Mouse (Mus musculus): Measurements from ENCODE around the gene Zfp940. TPM values are rescaled to one million over a fixed set of nuclear protein-coding genes. Genes with fewer than 3 reads are reported as not detected.

The Zfp940 gene
- total RNA-seq, 2 experiments from 2014 or later, result 1.3 to 1.4 TPM

GRCm38 (mm10) chr7:29807046-29807445, 46.4 kb downstream of the Zfp940 start:
- DNase-seq, result no peak

- DNase-seq, result no peak
Observed at GRCm38 (mm10) chr7:29792906-29793305, 60.6 kb downstream of the Zfp940 start.

GRCm38 (mm10) chr7:29785888-29786287, 67.6 kb downstream of the Zfp940 start:
- DNase-seq, result no peak

GRCm38 (mm10) chr7:29785023-29785422, 68.4 kb downstream of the Zfp940 start:
- no peak for DNase-seq

- DNase-seq, result peak; percentile 86 to 89
Observed at GRCm38 (mm10) chr7:29783871-29784551, 69.5 kb downstream of the Zfp940 start, which contains the start of gene Zfp30. Gene Zfp30 (plus strand): TSS chr7:29783998.

Other genes starting within 250 kb of the Zfp940 start
- gene Catsperg2, start 126.6 kb downstream of the Zfp940 start, total RNA-seq (2021), result not detected
- 10 to 100 TPM; 13.4 to 14.9 TPM for gene Zfp84, start 85.1 kb downstream of the Zfp940 start, total RNA-seq (2021)
- gene Zfp30, start 69.7 kb downstream of the Zfp940 start, total RNA-seq (2021), result 1 to 10 TPM; 2.8 to 2.9 TPM
- gene Zfp790, start 37.6 kb downstream of the Zfp940 start, total RNA-seq (2021), result 10 to 100 TPM; 15.6 to 16.0 TPM
- 1 to 10 TPM; 5.0 to 6.3 TPM for gene Zfp420, start 6.3 kb upstream of the Zfp940 start, total RNA-seq (2021)
- 10 to 100 TPM in 1 of 2 experiments, 1 to 10 TPM in 1; 8.5 to 11.2 TPM for gene Zfp27, start 52.9 kb upstream of the Zfp940 start, total RNA-seq (2021)
- 1 to 10 TPM; 6.5 TPM for gene Zfp383, start 54.6 kb upstream of the Zfp940 start, total RNA-seq (2021)
- gene Zfp74, start 100.4 kb upstream of the Zfp940 start, total RNA-seq (2021), result 1 to 10 TPM; 8.2 to 9.2 TPM
- 10 to 100 TPM; 12.4 to 13.8 TPM for gene Zfp568, start 130.3 kb upstream of the Zfp940 start, total RNA-seq (2021)
- gene Zfp14, start 197.7 kb upstream of the Zfp940 start, total RNA-seq (2021), result 1 to 10 TPM; 3.0 to 3.1 TPM
- 1 to 10 TPM; 1.7 to 2.0 TPM for gene Zfp82, start 219.2 kb upstream of the Zfp940 start, total RNA-seq (2021)
- not detected for gene Gm26920, start 236.7 kb upstream of the Zfp940 start, total RNA-seq (2021)
- gene Zfp566, start 236.9 kb upstream of the Zfp940 start, total RNA-seq (2021), result 1 to 10 TPM; 1.8 to 2.8 TPM
- 10 to 100 TPM; 35.3 to 41.5 TPM for gene Zfp260, start 241.1 kb upstream of the Zfp940 start, total RNA-seq (2021)